Comparison of ENCODE assay signal across 12 mouse cellular contexts in genomic region chr7:132336781-132337180, GRCm38 (mm10). TPM values are rescaled to one million over a fixed set of nuclear protein-coding genes. Genes with fewer than 3 reads are reported as not detected.
DNase-seq lines count a peak whose midpoint lies in the region; ATAC-seq lines count a peak whose summit lies in the region.
"Had no signal": no experiment of that assay in that cellular context is flagged by ENCODE, and none has a peak within 500 bp of the region (broad histone marks: within the 10 kb centered on the region; RNA-seq: fewer than 3 reads in every experiment).

No protein-coding gene starts in this region.

- no peak overlapping the region for H3K4me3 ChIP-seq in midbrain, embryonic 10.5 days
- no peak overlapping the region for H3K4me3 ChIP-seq in midbrain, embryonic 14.5 days (replicated peaks; ENCODE audit: low read depth, low read length)
- no peak overlapping the region for H3K4me3 ChIP-seq in hindbrain, embryonic 16.5 days (ENCODE audit: low read length)

- H3K27me3 ChIP-seq in midbrain, embryonic 10.5 days (ENCODE audit: low read depth, poor library complexity, severe bottlenecking), result no peaks in the 10 kb centered on the region
- no peaks in the 10 kb centered on the region for H3K27me3 ChIP-seq in midbrain, embryonic 14.5 days (ENCODE audit: control insufficient read depth, insufficient read depth, low read length)
- no peaks in the 10 kb centered on the region for H3K27me3 ChIP-seq in hindbrain, embryonic 16.5 days (replicated peaks; ENCODE audit: control insufficient read depth, insufficient read depth, low read length)

- H3K9ac ChIP-seq in midbrain, embryonic 14.5 days (replicated peaks; ENCODE audit: low read length), result no peak overlapping the region
- no peak overlapping the region for H3K9ac ChIP-seq in hindbrain, embryonic 16.5 days (ENCODE audit: low read depth, low read length)

- DNase-seq in frontal cortex, postnatal 36 days (ENCODE audit: low spot score in 2 of 2), result peak; percentile 36 to 47
- DNase-seq in frontal cortex, postnatal 14 days (ENCODE audit: low spot score in 2 of 2), result no peak
- DNase-seq in midbrain, embryonic 10.5 days (ENCODE audit: low spot score), result no peak
- no peak for DNase-seq in midbrain, embryonic 14.5 days
- peak; percentile 80 for DNase-seq in brain, adult 2 months (ENCODE audit: low read depth, low spot score)
- no peak for DNase-seq in adrenal gland, adult (ENCODE audit: inconsistent age in 2 of 2, low spot score in 1 of 2)
- DNase-seq in urinary bladder, postnatal 36 days (ENCODE audit: low spot score in 2 of 2), result no peak
- DNase-seq: cerebellum, adult 9-10 months; gastrocnemius, postnatal 36 days; kidney, adult 2 months; retina, postnatal 1 day had no signal

- WGBS in midbrain, embryonic 10.5 days, result 72% methylated on average over 3 of the region's 3 CpGs
- WGBS in midbrain, embryonic 14.5 days, result 56% methylated on average over 3 of the region's 3 CpGs
- WGBS in hindbrain, embryonic 16.5 days, result 43% methylated on average over 3 of the region's 3 CpGs

- ATAC-seq in midbrain, embryonic 14.5 days (ENCODE audit: low FRiP score, low TSS enrichment), result no peak
- 0 out of 2 replicates have a peak, but pooled peaks have one; percentile 45 for ATAC-seq in hindbrain, embryonic 16.5 days

- H3K36me3 ChIP-seq in midbrain, embryonic 10.5 days, result no peaks in the 10 kb centered on the region
- no peaks in the 10 kb centered on the region for H3K36me3 ChIP-seq in midbrain, embryonic 14.5 days (ENCODE audit: control insufficient read depth, insufficient read depth, low read length)
- no peaks in the 10 kb centered on the region for H3K36me3 ChIP-seq in hindbrain, embryonic 16.5 days (ENCODE audit: control insufficient read depth, insufficient read depth, low read length)

- no peak overlapping the region for H3K4me2 ChIP-seq in midbrain, embryonic 14.5 days (ENCODE audit: low read length)
- H3K4me2 ChIP-seq in hindbrain, embryonic 16.5 days (ENCODE audit: low read length), result no peak overlapping the region

- H3K4me1 ChIP-seq in midbrain, embryonic 10.5 days, result peaks cover 28% of the 10 kb centered on the region
- H3K4me1 ChIP-seq in midbrain, embryonic 14.5 days (ENCODE audit: control insufficient read depth, insufficient read depth, low read length), result peaks cover 16% of the 10 kb centered on the region
- H3K4me1 ChIP-seq in hindbrain, embryonic 16.5 days (ENCODE audit: control insufficient read depth, insufficient read depth, low read depth, low read length), result peaks cover 13% of the 10 kb centered on the region

- no peaks in the 10 kb centered on the region for H3K9me3 ChIP-seq in midbrain, embryonic 10.5 days (replicated peaks)
- H3K9me3 ChIP-seq in midbrain, embryonic 14.5 days (ENCODE audit: control insufficient read depth, low read length), result no peaks in the 10 kb centered on the region
- no peaks in the 10 kb centered on the region for H3K9me3 ChIP-seq in hindbrain, embryonic 16.5 days (ENCODE audit: control insufficient read depth, low read length)

- peak overlapping the region; percentile 35; the same call in 1 of the 2 replicates for H3K27ac ChIP-seq in midbrain, embryonic 10.5 days (replicated peaks)
- H3K27ac ChIP-seq in midbrain, embryonic 14.5 days (replicated peaks; ENCODE audit: low read depth, low read length), result no peak overlapping the region
- H3K27ac ChIP-seq in hindbrain, embryonic 16.5 days (ENCODE audit: low read depth, low read length), result peak overlapping the region; percentile 55

RNA-seq across cellular contexts. Expression of gene Chst15, which starts 19.8 kb away (rescaled TPM):
- 14.2 and 18.7 TPM in 2 replicates for polyA plus RNA-seq in midbrain, embryonic 10.5 days (2016; fragmentation: Nextera tagmentation; extraction: Ambion mirVana)
- 13.3 and 17.8 TPM in 2 replicates for polyA plus RNA-seq in midbrain, embryonic 14.5 days (2014; fragmentation: Nextera tagmentation; extraction: Ambion mirVana)
- 18.5 and 24.4 TPM in 2 replicates for polyA plus RNA-seq in hindbrain, embryonic 16.5 days (2015; fragmentation: Nextera tagmentation; extraction: Ambion mirVana)

Comparison
In these comparisons a context has a peak if more than half of its experiments do, and no peak if none do; other contexts are left out.
1. DNase-seq: peak in frontal cortex, postnatal 36 days (2 of 2) and brain, adult 2 months (single experiment); none in frontal cortex, postnatal 14 days (0 of 2), midbrain, embryonic 10.5 days (single experiment), midbrain, embryonic 14.5 days (single experiment), adrenal gland, adult (0 of 2) and urinary bladder, postnatal 36 days (0 of 2).